Mouse (Mus musculus) left cerebral cortex, adult 2 months (tissue): ENCODE results near the gene Vmn2r29. TPM values are rescaled to one million over a fixed set of nuclear protein-coding genes. Genes with fewer than 3 reads are reported as not detected.
A peak's percentile ranks its signal among the peaks of the same experiment; 100 is the strongest.
"Not testable (repeated sequence)": the region's sequence is repeated elsewhere in the genome, so short reads cannot be mapped to it uniquely, and the experiment has no call there.

Source experiments
- DNase-seq, 2 experiments: peaks; one replicate each; pipeline ENCODE4 v3.0.0; 2021 to 2022; ENCODE audit warnings: low spot score in 2 of 2, mixed read lengths in 1 of 2; ENCODE audit errors: extremely low spot score in 1 of 2
- H3K27ac ChIP-seq: fragments of 200-600 bp; 2 replicates; pipeline ENCODE4 v1.8.1; 2022
- H3K4me3 ChIP-seq: fragments of 200-600 bp; 2 replicates; pipeline ENCODE4 v1.8.1; 2022
- CTCF ChIP-seq: fragments of 200-600 bp; IDR thresholded peaks from 2 replicates; pipeline ENCODE4 v1.8.1; 2022; ENCODE audit warnings: antibody characterized with exemption, mild to moderate bottlenecking, moderate library complexity
- intact Hi-C: fragments of 180-260 bp; cut with DNase I; formaldehyde crosslinking; loops from one replicate; pipeline ENCODE4 v1.15.1; 2025
- long read RNA-seq, 2 experiments: library from polyadenylated mRNA; stranded (forward); transcript quantifications; one replicate each; pipeline ENCODE4 v2.0.0; 2021; ENCODE audit warnings: borderline mapping rate in 2 of 2
- total RNA-seq, 2 experiments: library from RNA; stranded (reverse); gene quantifications; 2 replicates each; pipeline ENCODE4 v1.2.3; 2021

Vmn2r29 gene
- total RNA-seq: 1 to 10 TPM; 2.1 to 2.2 TPM
- long read RNA-seq, experiment 1, partial matches to known transcripts: 0 of 1 reads
- long read RNA-seq, experiment 1, other reads (novel, unspliced or antisense): 1 of 1 reads
- long read RNA-seq, experiment 2: 0 reads

GRCm38 (mm10) chr7:7247228-7247627 lies at the start of gene Vmn2r29:
Gene Vmn2r29 (minus strand): TSS chr7:7247328.
- H3K27ac ChIP-seq, intact Hi-C loops, DNase-seq, H3K4me3 ChIP-seq: not testable (repeated sequence)

GRCm38 (mm10) chr7:7295595-7295994 lies 48.5 kb upstream of the Vmn2r29 start:
- no peak overlapping the region for H3K27ac ChIP-seq
- TF ChIP-seq CTCF: peak; percentile 61
- no peak overlapping the region for H3K4me3 ChIP-seq
- DNase-seq: peak; percentile 51 to 59
- intact Hi-C loops: loop anchor here (5.0 to 10.0 kb wide), 5 partner anchors 108 to 1141 kb away; partner anchors contain the start of genes Zfp418, Zfp773, Zfp78 and Zfp787

- DNase-seq: no peak
- intact Hi-C loops: loop anchor here (5.0 kb wide), 3 partner anchors 159 to 849 kb away; partner anchors contain the start of gene Zfp954
- Histone ChIP-seq H3K27ac (no peak overlapping the region), H3K4me3 (no peak overlapping the region)
- TF ChIP-seq CTCF: no peak
Measured at GRCm38 (mm10) chr7:7281383-7281782, 34.3 kb upstream of the Vmn2r29 start.

GRCm38 (mm10) chr7:7277966-7278567 lies 30.9 kb upstream of the Vmn2r29 start, which contains the start of gene Gm45844:
Gene Gm45844 (minus strand): TSS chr7:7278289.
- peak; percentile 97 for TF ChIP-seq CTCF
- Histone ChIP-seq H3K27ac (peak within 1 kb of the TSS; percentile 69), H3K4me3 (peak within 1 kb of the TSS; percentile 57)
- intact Hi-C loops: loop anchor here (5.0 to 10.0 kb wide), 3 partner anchors 141 to 693 kb away; partner anchors contain the start of gene Zfp773
- peak; percentile 95 to 96 for DNase-seq

GRCm38 (mm10) chr7:7277556-7277955 lies 30.4 kb upstream of the Vmn2r29 start:
- Histone ChIP-seq H3K4me3 (peak overlapping the region; percentile 57), H3K27ac (peak overlapping the region; percentile 69)
- DNase-seq: not testable (repeated sequence)
- intact Hi-C loops: loop anchor here (5.0 to 10.0 kb wide), 3 partner anchors 140 to 693 kb away; partner anchors contain the start of gene Zfp773

- H3K27ac ChIP-seq, intact Hi-C loops: not testable (repeated sequence)
- peak within 1 kb of the TSS; percentile 47 for H3K4me3 ChIP-seq
- peak; percentile 29 to 32 for DNase-seq
Measured at GRCm38 (mm10) chr7:7209313-7210151, 37.6 kb downstream of the Vmn2r29 start, which contains the start of gene Zfp772. Gene Zfp772 (minus strand): TSS chr7:7209998.

GRCm38 (mm10) chr7:7188191-7188942 lies 58.8 kb downstream of the Vmn2r29 start:
- H3K4me3 ChIP-seq: peak overlapping the region; percentile 50
- DNase-seq: peak; percentile 80
- H3K27ac ChIP-seq: peak overlapping the region; percentile 53; the same call in 1 of the 2 replicates
- intact Hi-C loops: loop anchor here (5.0 to 10.0 kb wide), 3 partner anchors 66 to 604 kb away; partner anchors contain the start of gene Zfp954
- peak; percentile 68 for TF ChIP-seq CTCF

- Histone ChIP-seq H3K27ac (no peak overlapping the region; the same call in 1 of the 2 replicates), H3K4me3 (peak overlapping the region; percentile 50)
- DNase-seq: no peak
- no peak; the same call in 1 of the 2 replicates for TF ChIP-seq CTCF
- intact Hi-C loops: loop anchor here (5.0 to 10.0 kb wide), 3 partner anchors 65 to 603 kb away; partner anchors contain the start of gene Zfp954
Measured at GRCm38 (mm10) chr7:7187417-7188190, 59.5 kb downstream of the Vmn2r29 start.

GRCm38 (mm10) chr7:7185897-7186296 lies 61.2 kb downstream of the Vmn2r29 start:
- no peak for TF ChIP-seq CTCF
- intact Hi-C loops: loop anchor here (5.0 to 10.0 kb wide), 3 partner anchors 64 to 601 kb away; partner anchors contain the start of gene Zfp954
- no peak overlapping the region for H3K4me3 ChIP-seq

More at GRCm38 (mm10) chr7:7185897-7186296, 61.2 kb downstream of the Vmn2r29 start:
- no peak overlapping the region for H3K27ac ChIP-seq
- no peak for DNase-seq

Other genes with a start within 250 kb of the Vmn2r29 start
- gene Zfp954, start 125.8 kb downstream of the Vmn2r29 start, total RNA-seq: 10 to 100 TPM; 14.7 to 15.5 TPM
- 1 to 10 TPM; 2.3 to 2.5 TPM for gene Zfp773, start 110.6 kb downstream of the Vmn2r29 start, total RNA-seq
- gene Zfp418, start 76.0 kb downstream of the Vmn2r29 start, total RNA-seq: 1 to 10 TPM; 7.4 to 8.3 TPM
- 1 to 10 TPM; 8.4 to 9.0 TPM for gene Zfp772, start 37.3 kb downstream of the Vmn2r29 start, total RNA-seq
- gene Gm45844, start 31.0 kb upstream of the Vmn2r29 start, total RNA-seq: 10 to 100 TPM; 11.4 to 12.1 TPM
- 100 to 1,000 TPM; 131 to 137 TPM for gene Clcn4, start 53.5 kb upstream of the Vmn2r29 start, total RNA-seq
- gene Vmn2r30, start 90.3 kb upstream of the Vmn2r29 start, total RNA-seq: under 1 TPM in 1 of 2 experiments, not detected in 1; 0.18 TPM
- gene Gm45783, start 127.2 kb upstream of the Vmn2r29 start, total RNA-seq: not detected
- gene Vmn2r31, start 152.4 kb upstream of the Vmn2r29 start, total RNA-seq: not detected
- gene Vmn2r32, start 232.7 kb upstream of the Vmn2r29 start, total RNA-seq: not detected